Mouse (Mus musculus): ENCODE results near the gene Cuedc2.

The Cuedc2 gene

GRCm38 (mm10) chr19:46321101-46321943, 17.2 kb downstream of the Cuedc2 start:
- no peak for DNase-seq (ENCODE audit: low spot score)

DNA sequence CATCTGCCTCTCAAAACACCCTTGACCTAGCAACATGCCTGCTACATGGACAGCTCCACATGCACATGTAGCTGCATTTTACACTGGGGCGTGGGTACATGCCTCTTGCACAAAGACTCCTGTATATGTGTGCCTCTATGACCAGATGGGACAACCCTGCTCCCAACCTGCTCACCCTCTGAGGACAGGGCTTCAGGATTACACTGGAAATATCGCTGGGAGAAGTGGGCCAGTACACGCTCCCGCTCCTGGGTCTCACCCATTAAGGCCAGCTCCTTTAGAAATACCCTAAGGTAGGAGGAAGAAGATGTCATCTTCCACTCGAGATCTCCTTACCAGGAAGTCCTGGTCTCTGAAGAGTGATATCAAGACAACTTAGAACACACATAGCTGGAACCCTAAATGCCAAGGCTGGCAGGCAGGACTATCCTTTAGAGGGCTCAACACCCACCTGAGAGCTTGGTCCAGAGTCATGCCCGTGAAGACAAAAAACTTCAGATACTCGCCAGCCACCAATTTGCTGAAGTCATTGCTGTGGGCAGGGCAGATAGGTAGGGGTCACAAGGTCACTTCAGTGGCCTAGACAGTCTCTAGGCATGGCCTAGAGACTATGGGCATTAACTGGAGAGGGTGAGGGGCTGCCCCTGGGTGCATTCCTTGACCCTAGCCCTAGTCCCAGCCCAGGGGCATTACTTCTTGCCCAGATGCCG, 18.3 kb downstream of the Cuedc2 start:
- DNase-seq (ENCODE audit: low spot score): no peak

GRCm38 (mm10) chr19:46318586-46319378, 19.7 kb downstream of the Cuedc2 start:
- peak; percentile 74 for DNase-seq (ENCODE audit: low spot score)

DNA sequence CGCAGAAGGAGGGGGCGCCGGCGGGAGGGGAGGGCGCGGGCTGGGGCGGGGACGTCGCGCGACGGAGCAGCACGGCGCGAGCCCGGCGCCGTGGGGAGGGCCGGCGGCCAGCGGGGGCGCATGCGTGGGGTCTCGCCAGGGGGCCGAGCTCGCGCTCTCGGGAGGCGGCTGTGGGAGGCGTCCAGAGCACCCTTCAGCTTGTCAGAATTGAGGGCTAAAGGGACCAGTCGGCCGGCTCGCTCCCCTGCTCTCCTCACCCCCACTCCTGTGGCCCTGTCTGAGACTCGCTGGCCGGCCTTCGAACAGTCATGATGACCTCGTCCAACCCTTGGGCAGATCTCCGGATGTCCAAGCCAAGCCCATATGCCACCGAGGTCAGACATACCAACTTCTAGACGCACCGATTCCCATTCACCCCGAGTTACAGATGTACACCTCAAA, 20.5 kb downstream of the Cuedc2 start:
- peak; percentile 55 for DNase-seq (ENCODE audit: low spot score)

DNA sequence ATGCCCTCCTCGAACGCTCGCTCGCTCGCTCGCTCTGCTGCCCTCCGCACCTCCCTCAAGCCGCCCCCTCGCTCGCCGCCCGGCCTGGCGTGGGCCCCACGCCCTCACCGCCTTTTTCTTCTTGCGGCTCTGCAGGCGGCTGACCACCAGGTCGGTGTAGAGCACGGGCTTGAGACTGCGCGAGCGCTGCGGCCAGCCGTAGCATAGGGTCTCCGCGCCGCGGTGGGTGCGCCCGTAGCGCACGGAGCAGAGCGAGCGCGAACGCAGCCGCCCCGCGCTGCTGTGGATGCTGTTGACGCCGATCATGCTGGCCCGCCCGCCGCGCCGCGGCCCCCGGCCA, 21.0 kb downstream of the Cuedc2 start:
- peak; percentile 1 for DNase-seq (ENCODE audit: low spot score)

- peak; percentile 1 for DNase-seq (ENCODE audit: low spot score)
Measured at GRCm38 (mm10) chr19:46316846-46317545, 21.5 kb downstream of the Cuedc2 start.

DNA sequence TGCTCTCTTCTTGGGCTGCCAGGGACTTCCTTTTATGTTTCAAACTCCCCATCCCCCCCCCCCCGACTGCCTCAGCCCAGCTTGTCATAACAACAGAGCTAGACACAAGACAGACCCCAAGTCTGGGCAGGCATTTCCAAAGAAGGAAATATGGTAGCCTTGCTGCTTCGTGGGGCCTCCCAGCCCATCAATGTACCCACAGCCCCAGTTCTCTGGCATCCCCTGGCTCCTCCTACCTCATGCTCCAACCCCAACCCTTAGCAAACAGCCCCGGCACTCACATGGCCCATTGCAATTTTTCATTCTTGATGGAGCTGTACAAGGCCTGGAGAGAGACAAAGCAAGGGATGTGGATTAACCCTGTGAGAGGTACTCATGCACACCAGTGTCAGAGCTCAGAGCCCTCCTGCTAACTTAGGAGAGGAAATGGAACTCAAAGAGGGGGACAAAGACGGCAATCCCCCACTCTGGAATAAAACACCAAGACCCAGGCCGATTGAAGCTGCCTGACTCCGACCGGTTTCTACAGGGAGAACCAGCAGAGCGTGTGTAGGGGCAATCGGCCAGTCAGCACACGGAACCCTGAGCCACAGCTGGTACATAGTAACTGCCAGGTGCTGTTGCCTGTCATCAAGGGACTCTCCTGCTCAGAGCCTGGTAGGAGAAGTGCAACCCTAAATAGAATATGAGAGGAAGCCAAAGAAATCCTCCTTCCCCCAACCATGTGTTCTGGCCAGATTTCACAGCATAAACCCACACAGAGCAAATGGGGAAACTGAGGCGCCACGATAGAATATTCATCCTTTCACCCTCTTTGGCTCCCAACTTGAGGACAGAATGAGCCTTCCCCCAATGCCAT, 22.5 kb downstream of the Cuedc2 start:
- peak; percentile 2 for DNase-seq (ENCODE audit: low spot score)

- peak; percentile 63 for DNase-seq (ENCODE audit: low spot score)
Measured at GRCm38 (mm10) chr19:46314872-46315742, 23.4 kb downstream of the Cuedc2 start.

GRCm38 (mm10) chr19:46314151-46314601, 24.3 kb downstream of the Cuedc2 start:
- peak; percentile 5 for DNase-seq (ENCODE audit: low spot score)

DNA sequence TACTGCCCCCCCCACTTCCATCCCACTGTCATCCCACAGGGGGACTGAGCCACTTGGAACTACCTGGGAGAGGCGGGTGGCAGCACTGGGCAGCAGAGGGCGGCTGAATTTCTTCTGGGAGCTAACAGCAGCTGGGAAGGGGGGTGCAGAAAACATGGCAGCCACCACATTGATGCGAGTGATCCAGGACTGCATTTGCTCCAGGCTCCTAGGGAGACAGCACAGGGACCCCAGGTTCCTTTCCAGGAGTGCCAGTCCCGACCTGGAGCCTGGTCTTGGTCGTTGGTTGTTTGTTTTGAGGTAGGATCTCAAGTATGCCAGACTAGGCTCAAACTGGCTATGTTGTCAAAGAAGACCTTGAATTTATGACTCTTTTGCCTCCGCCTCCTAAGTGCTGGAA, 24.9 kb downstream of the Cuedc2 start:
- no peak for DNase-seq (ENCODE audit: low spot score)

- no peak for DNase-seq (ENCODE audit: low spot score)
Measured at GRCm38 (mm10) chr19:46313116-46313515, 25.4 kb downstream of the Cuedc2 start.

DNA sequence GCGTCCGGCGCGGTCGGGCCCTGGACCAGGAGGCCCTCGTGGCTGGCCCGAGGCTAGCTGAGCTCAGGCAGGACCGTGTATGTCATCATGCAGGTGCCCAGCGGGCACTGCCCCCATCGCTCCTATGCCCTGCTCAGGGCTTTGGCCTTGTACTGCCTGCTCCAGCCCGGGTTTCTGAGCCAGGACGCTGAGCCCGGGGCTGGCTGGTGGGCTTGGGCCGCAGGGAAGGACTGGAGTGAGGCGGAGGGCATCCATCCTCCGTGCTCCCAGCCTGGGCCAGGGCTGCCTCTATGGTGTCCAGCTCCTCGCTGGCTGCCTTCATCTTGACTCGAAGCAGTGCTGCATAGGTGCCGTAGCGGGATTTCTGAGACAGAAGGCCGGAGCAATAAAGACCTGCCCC, 25.9 kb downstream of the Cuedc2 start:
- DNase-seq (ENCODE audit: low spot score): peak; percentile 1

DNA sequence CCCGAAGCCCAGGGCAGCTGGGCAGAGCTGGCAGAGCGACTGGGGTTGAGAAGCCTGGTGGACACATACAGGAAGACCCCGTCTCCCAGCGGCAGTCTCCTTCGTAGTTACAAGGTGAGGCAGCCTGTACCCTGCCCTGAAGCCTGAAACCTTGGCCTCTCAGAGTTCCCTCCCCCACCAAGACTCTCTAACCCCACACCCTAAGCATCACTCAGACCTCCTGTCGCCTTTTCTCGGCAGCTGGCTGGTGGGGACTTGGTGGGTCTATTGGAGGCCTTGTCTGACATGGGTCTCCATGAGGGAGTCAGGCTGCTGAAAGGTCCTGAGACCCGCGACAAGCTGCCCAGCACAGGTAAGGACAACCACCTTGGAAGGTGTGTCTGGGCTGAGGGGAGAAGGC, 27.2 kb downstream of the Cuedc2 start:
- DNase-seq (ENCODE audit: low spot score): peak; percentile 1

- peak; percentile 1 for DNase-seq (ENCODE audit: low spot score)
Measured at GRCm38 (mm10) chr19:46310312-46310865, 28.1 kb downstream of the Cuedc2 start.

DNA sequence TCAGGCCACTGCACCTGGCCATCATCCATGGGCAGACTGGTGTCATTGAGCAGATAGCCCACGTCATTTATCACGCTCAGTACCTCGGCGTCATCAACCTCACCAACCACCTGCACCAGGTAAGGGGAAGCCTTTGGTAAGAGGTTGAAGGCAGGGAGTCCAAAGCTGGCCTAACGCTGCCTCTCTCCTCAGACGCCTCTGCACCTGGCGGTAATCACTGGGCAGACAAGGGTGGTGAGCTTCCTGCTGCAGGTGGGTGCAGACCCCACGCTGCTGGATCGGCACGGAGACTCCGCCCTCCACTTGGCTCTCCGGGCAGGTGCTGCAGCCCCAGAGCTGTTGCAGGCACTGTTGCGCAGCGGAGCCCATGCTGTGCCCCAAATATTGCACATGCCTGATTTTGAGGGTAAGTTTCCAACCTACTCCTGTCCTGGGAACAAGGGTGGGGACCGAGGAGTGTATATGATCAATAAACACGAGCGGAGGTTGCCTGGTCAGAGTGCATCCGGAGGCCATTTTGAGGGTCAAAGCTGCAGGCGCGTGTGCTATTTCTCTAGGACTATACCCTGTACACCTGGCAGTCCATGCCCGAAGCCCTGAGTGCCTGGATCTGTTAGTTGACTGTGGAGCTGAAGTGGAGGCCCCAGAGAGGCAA, 28.7 kb downstream of the Cuedc2 start:
- DNase-seq (ENCODE audit: low spot score): peak; percentile 4

GRCm38 (mm10) chr19:46308706-46309435, 29.6 kb downstream of the Cuedc2 start:
- DNase-seq (ENCODE audit: low spot score): peak; percentile 56

- peak; percentile 4 for DNase-seq (ENCODE audit: low spot score)
Measured at GRCm38 (mm10) chr19:46308303-46308702, 30.2 kb downstream of the Cuedc2 start.

GRCm38 (mm10) chr19:46307781-46308180, 30.7 kb downstream of the Cuedc2 start:
- DNase-seq (ENCODE audit: low spot score): peak; percentile 1
